Mouse (Mus musculus) heart, postnatal 0 days (tissue): ENCODE measurements around the gene Pml. TPM values are rescaled to one million over a fixed set of nuclear protein-coding genes. Genes with fewer than 3 reads are reported as not detected.
"Not testable (repeated sequence)": the region's sequence is repeated elsewhere in the genome, so short reads cannot be mapped to it uniquely, and the experiment has no call there.

ENCODE experiments used
- ATAC-seq: fragments of 200-750 bp; cut with Nextera tagmentation; 2 replicates; pipeline ENCODE4 v1.8.0; 2017; ENCODE audit warnings: low read depth, moderate number of reproducible peaks, moderate library complexity; ENCODE audit not compliant: insufficient read depth
- DNase-seq: peaks from one replicate; pipeline ENCODE4 v3.0.0-alpha.2; 2016; ENCODE audit warnings: low spot score
- H3K27ac ChIP-seq: fragments of 300-500 bp; sonication (generic); 2 replicates; pipeline ENCODE4 v1.5.1; 2014; ENCODE audit warnings: low read depth, mild to moderate bottlenecking
- H3K27me3 ChIP-seq: fragments of 300-500 bp; sonication (generic); 2 replicates; pipeline ENCODE4 v1.6.1; 2014; ENCODE audit warnings: low read length, mixed read lengths; ENCODE audit not compliant: control insufficient read depth, insufficient read depth
- H3K36me3 ChIP-seq: fragments of 300-500 bp; sonication (generic); replicated peaks from 2 replicates; pipeline ENCODE4 v1.6.1; 2014; ENCODE audit warnings: low read length, mixed read lengths; ENCODE audit not compliant: control insufficient read depth, insufficient read depth
- H3K4me1 ChIP-seq: fragments of 300-500 bp; sonication (generic); 2 replicates; pipeline ENCODE4 v1.6.1; 2014; ENCODE audit warnings: antibody characterized with exemption; ENCODE audit not compliant: control insufficient read depth, insufficient read depth
- H3K4me2 ChIP-seq: fragments of 300-500 bp; sonication (generic); 2 replicates; pipeline ENCODE4 v1.6.1; 2014; ENCODE audit warnings: low read depth, mild to moderate bottlenecking, low read length, moderate library complexity
- H3K4me3 ChIP-seq: fragments of 300-500 bp; sonication (generic); 2 replicates; pipeline ENCODE4 v1.5.1; 2014; ENCODE audit warnings: low read depth, low read length
- H3K9ac ChIP-seq: fragments of 300-500 bp; sonication (generic); replicated peaks from 2 replicates; pipeline ENCODE4 v1.6.1; 2014; ENCODE audit warnings: low read depth, low read length, mixed read lengths
- H3K9me3 ChIP-seq: fragments of 300-500 bp; sonication (generic); replicated peaks from 2 replicates; pipeline ENCODE4 v1.6.1; 2016; ENCODE audit warnings: low read length; ENCODE audit not compliant: control insufficient read depth
- CTCF ChIP-seq: IDR thresholded peaks from 2 replicates; pipeline ENCODE4 v1.5.1; 2016; ENCODE audit warnings: antibody characterized with exemption, control low read depth, low read depth
- EP300 ChIP-seq: IDR thresholded peaks from 2 replicates; pipeline ENCODE4 v1.6.1; 2016; ENCODE audit warnings: antibody characterized with exemption, low read depth
- WGBS: fragments of 180-500 bp; shearing (Covaris S2); extraction: QIAGEN DNeasy Blood & Tissue Kit; methylation state at CpG from one replicate; pipeline ENCODE4 v1.1.7; 2014; 5-methylcytosine and 5-hydroxymethylcytosine counted together
- polyA plus RNA-seq: library from polyadenylated mRNA; unstranded; fragments of >200 nt; fragmentation: Nextera tagmentation; extraction: Ambion mirVana; gene quantifications from 2 replicates; pipeline ENCODE4 v1.2.1, GENCODE M21; 2015
- total RNA-seq: library from RNA; depleted of rRNA; stranded (reverse); fragments of >200 nt; gene quantifications from 2 replicates; pipeline ENCODE4 v1.2.3, GENCODE M21; 2014; ENCODE audit warnings: low replicate concordance

Pml gene
- total and polyA plus RNA-seq, 2 experiments from 2014 or later, result 5.2 to 15.0 TPM

- peak overlapping the region; percentile 66 for H3K27ac ChIP-seq
- no peak overlapping the region for H3K9ac ChIP-seq
- WGBS, result 17% methylated on average over 4 of the region's 4 CpGs
- H3K4me3 ChIP-seq, result no peak overlapping the region
- TF ChIP-seq EP300, result no peak
- TF ChIP-seq CTCF, result no peak
- peaks cover 11% of the 10 kb centered on the region for H3K36me3 ChIP-seq
- peak; percentile 46 for DNase-seq
- ATAC-seq, result no peak
- H3K4me2 ChIP-seq, result no peak overlapping the region
- H3K9me3 ChIP-seq, result no peaks in the 10 kb centered on the region
- H3K27me3 ChIP-seq, result no peaks in the 10 kb centered on the region
- H3K4me1 ChIP-seq, result no peaks in the 10 kb centered on the region
Measured at GRCm38 (mm10) chr9:58266571-58267011, 17.0 kb upstream of the Pml start.

GRCm38 (mm10) chr9:58265368-58265767 lies 15.8 kb upstream of the Pml start:
- peaks cover 21% of the 10 kb centered on the region for H3K36me3 ChIP-seq
- 60% methylated on average over 3 of the region's 3 CpGs for WGBS
- peak; percentile 2 for DNase-seq
- no peak for ATAC-seq
- no peak overlapping the region for H3K4me2 ChIP-seq
- no peak overlapping the region for H3K27ac ChIP-seq
- no peaks in the 10 kb centered on the region for H3K27me3 ChIP-seq
- no peak overlapping the region for H3K4me3 ChIP-seq
- H3K9ac ChIP-seq, result no peak overlapping the region
- TF ChIP-seq EP300 (no peak), CTCF (no peak)
- no peaks in the 10 kb centered on the region for H3K9me3 ChIP-seq
- no peaks in the 10 kb centered on the region for H3K4me1 ChIP-seq

- H3K4me3 ChIP-seq, result no peak overlapping the region
- no peak overlapping the region for H3K4me2 ChIP-seq
- DNase-seq, result no peak
- H3K27me3 ChIP-seq, result no peaks in the 10 kb centered on the region
- no peak overlapping the region for H3K9ac ChIP-seq
- TF ChIP-seq EP300 (no peak), CTCF (no peak)
- peaks cover 37% of the 10 kb centered on the region for H3K36me3 ChIP-seq
- H3K27ac ChIP-seq, result no peak overlapping the region
- WGBS, result 92% methylated on average over 5 of the region's 5 CpGs
- H3K4me1 ChIP-seq, result no peaks in the 10 kb centered on the region
- H3K9me3 ChIP-seq, result no peaks in the 10 kb centered on the region
- ATAC-seq, result no peak
Measured at GRCm38 (mm10) chr9:58262507-58262906, 12.9 kb upstream of the Pml start.

GRCm38 (mm10) chr9:58255704-58256685 lies 6.4 kb upstream of the Pml start:
- no peaks in the 10 kb centered on the region; the same call in 1 of the 2 replicates for H3K4me1 ChIP-seq
- no peak overlapping the region for H3K4me2 ChIP-seq
- WGBS, result 87% methylated on average over 10 of the region's 10 CpGs
- no peak overlapping the region for H3K9ac ChIP-seq
- no peak overlapping the region for H3K27ac ChIP-seq
- DNase-seq (no peak), ATAC-seq (no peak)
- no peaks in the 10 kb centered on the region for H3K27me3 ChIP-seq
- H3K4me3 ChIP-seq, result no peak overlapping the region
- H3K9me3 ChIP-seq, result no peaks in the 10 kb centered on the region
- TF ChIP-seq EP300, result no peak
- no peak for TF ChIP-seq CTCF
- H3K36me3 ChIP-seq, result peaks cover 37% of the 10 kb centered on the region

- Histone ChIP-seq H3K27ac (no peak overlapping the region), H3K36me3 (peaks cover 29% of the 10 kb centered on the region), H3K9me3 (no peaks in the 10 kb centered on the region), H3K9ac (no peak overlapping the region), H3K4me1 (peaks cover 7% of the 10 kb centered on the region; the same call in 1 of the 2 replicates), H3K27me3 (no peaks in the 10 kb centered on the region), H3K4me3 (no peak overlapping the region), H3K4me2 (no peak overlapping the region)
- no peak for DNase-seq
- 61% methylated on average over 2 of the region's 2 CpGs for WGBS
- TF ChIP-seq EP300, result no peak
- TF ChIP-seq CTCF, result no peak
- no peak for ATAC-seq
Measured at GRCm38 (mm10) chr9:58255105-58255504, 5.5 kb upstream of the Pml start.

GRCm38 (mm10) chr9:58253805-58254122 lies 4.2 kb upstream of the Pml start:
- not testable (repeated sequence) for ATAC-seq, H3K27me3 ChIP-seq, H3K9me3 ChIP-seq, DNase-seq
- H3K4me3 ChIP-seq, result peak overlapping the region; percentile 85
- peak overlapping the region; percentile 75 for H3K9ac ChIP-seq
- peak overlapping the region; percentile 89 for H3K4me2 ChIP-seq
- H3K4me1 ChIP-seq, result peaks cover 16% of the 10 kb centered on the region
- 51% methylated on average over 5 of the region's 5 CpGs for WGBS
- peaks cover 23% of the 10 kb centered on the region for H3K36me3 ChIP-seq
- H3K27ac ChIP-seq, result peak overlapping the region; percentile 71
